Mouse (Mus musculus): ENCODE measurements around the gene Daxx. TPM values are rescaled to one million over a fixed set of nuclear protein-coding genes. Genes with fewer than 3 reads are reported as not detected.
"Not testable (repeated sequence)": the region's sequence is repeated elsewhere in the genome, so short reads cannot be mapped to it uniquely, and the experiment has no call there.

The Daxx gene
- 10 to 100 TPM; 16.5 to 18.0 TPM for total RNA-seq (2021)

DNA sequence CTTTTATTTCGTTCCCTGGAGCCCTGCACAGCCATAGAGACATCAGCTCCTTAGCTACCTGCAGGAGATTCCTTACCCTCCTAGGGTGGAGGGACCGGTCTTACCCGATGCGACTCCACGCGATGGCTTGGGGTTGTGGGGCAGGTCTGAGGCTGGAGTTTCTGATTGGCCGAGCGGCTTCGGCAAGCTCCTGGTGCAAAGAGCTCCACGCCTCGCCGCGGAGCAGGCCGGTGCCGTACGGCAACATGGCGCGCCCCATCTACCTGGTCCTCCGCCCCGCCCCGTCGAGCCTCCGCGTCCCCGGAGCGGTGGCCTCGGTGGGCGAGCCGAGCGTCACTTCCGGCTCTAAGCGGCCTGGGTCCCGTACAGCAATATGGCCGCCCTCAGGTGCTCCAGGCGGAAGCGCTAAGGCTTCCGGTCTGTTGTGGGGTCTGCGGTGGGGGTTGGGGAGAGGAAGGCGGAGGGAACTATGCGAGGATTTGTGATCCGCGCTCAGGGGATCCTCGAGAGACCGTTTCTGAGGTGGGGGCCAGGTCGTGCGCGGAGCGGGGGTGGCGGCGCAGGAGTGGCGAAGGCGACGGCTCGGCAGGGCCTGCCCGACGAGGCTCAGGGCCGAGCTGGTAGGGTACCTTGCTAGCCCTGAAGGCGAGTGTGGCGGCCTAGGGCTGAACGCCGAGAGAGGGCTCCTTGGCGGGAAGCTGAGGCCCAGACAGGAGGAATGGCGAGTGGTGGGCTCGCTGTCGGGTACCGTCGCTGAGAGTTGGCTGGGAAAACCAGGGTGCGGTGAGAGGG is at the start of gene Daxx:
TSS of gene Daxx (plus strand) at position 338 of the 792 bp plus-strand sequence.
- peak; percentile 99 for DNase-seq

DNA sequence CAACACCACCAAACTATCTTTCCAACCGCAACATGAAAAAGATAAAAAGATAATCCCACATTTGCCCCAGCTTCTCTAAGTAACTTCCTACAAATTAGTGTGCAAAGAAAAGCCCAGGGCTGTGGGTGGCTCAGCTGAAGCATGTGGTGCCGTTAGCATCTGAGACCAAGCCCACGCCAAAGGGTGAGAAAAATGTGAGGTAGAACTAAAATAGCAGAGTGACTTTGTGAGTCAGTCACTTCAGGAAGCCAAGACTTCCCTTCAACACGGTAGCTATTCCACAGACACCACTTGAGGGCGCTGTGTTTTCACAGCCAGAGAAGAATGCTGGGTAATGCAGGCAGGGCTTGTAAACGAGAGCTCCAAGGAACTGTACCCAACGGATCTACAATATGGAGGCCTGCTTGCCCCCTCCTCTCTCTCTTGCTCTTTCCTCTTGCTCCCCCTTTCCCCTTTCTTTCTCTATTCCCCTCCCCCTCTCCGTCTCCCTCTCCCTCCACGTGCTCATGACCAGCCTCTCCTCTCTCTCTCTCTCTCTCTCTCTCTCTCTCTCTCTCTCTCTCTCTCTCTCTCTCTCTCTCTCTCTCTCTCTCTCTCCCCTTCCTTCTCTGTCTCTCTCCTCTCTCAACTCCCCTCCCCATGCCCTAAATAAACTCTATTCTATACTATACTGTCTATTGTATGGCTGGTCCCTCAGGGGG is 43.7 kb upstream of the Daxx start:
- peak; percentile 62 for DNase-seq

DNA sequence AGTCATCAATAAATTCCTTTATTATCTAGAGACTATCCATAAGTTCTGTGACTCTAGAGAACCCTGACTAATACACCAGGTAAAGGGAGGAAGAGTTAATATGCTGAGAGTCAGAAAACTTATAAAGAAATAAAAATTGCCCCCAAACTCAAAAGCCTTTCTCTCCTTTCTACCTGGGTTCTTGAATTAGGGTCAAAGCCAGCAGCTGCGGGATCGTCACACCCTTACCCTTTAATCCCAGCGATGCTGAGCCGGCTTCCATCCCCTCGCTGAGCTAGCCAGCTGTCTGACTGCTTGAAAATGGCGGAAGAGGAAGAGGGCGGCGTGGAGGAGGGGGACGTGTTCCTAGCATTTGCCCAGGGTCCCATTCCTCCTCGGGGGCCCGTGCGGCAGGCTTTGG is 35.7 kb upstream of the Daxx start, which contains the start of gene Gm7029:
TSS of gene Gm7029 (plus strand) at position 301 of the 400 bp plus-strand sequence.
- DNase-seq = not testable (repeated sequence)

DNA sequence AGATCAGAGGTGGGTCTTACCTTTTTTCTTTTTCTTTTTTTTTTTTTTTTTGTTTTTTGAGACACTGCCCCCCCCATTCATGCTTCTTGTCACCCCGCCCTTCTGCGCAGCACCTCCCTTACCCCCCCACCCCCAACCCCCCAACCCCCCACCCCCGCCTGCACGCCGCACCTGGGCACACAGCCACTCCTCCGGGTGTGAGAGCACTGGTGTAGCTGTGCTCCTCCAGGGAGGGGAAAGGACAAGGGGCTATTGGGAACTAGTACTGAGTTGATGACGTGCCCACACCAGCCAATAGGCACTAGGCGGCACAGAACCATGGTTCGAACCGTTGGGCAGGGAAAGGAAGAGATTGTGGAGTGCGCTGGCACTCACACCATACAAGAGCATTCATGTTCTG is 34.8 kb upstream of the Daxx start:
- no peak for DNase-seq

DNA sequence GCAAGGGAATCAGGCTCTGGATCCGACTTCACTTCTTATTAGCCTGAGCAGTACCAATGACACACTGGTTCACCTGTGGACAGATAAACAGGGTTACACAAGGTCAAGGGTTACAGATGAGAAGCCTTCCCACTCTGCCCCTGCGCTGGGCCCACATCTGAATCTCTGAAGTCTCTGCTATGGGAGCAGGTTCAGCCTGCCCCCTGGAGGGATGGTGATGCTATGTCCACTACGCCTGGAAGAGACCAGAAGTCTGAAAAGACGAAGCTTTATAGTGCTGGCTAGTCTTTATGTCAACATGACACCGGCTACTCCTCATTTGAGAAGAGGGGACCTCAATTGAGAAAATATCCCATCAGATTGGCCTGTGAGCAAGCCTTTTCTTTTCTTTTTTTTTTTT is 33.4 kb upstream of the Daxx start:
- peak; percentile 41 for DNase-seq

DNA sequence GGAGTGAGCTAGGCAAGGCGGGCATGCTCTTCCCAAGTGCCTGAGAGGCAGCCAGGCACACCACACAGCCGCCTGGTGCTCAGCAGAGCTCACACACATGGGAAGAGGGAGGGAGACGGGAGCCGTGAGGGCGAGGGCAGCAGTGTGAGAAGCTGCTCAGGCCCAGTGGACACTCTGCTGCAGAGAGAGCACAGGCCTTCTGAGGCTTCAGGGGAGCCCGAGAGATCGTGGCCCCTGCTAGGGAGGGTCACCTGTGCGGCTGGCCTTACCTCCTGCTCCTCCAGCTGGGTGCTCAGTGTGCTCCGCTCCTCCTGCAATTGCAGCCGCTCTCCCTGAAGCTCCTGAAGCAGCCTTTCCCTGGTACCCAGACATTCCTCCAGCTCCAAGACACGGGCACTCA is 24.9 kb upstream of the Daxx start:
- DNase-seq = not testable (repeated sequence)

DNA sequence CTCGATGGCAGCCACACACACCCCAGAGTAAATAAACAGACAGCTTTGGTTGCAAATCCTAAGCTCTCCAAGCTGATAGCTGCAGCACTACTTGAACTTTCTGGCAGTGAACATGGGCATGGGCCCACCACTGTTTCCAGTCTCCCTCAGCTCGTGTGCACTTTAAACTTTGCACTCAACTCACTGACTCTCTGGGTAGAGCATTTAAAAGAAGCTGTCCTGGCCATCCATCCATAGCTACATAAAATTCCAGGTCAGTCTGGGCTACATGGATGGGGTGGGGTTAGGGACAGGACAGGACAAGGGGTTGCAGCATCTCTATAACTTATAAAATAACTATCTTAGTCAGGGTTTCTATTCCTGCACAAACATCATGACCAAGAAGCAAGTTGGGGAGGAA is 21.4 kb upstream of the Daxx start:
- DNase-seq = not testable (repeated sequence)

DNA sequence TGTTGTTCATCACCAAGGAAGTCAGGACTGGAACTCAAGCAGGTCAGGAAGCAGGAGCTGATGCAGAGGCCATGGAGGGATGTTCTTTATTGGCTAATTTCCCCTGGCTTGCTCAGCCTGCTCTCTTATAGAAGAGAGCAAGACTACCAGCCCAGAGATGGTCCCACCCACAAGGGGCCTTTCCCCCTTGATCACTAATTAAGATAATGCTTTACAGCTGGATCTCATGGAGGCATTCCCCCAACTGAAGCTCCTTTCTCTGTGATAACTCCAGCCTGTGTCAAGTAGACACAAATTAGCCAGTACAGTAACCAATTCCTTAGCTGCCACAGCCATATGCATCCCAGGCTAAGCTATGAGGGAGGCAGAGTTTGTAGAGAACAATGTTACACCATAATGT is 21.0 kb upstream of the Daxx start:
- DNase-seq = not testable (repeated sequence)

DNA sequence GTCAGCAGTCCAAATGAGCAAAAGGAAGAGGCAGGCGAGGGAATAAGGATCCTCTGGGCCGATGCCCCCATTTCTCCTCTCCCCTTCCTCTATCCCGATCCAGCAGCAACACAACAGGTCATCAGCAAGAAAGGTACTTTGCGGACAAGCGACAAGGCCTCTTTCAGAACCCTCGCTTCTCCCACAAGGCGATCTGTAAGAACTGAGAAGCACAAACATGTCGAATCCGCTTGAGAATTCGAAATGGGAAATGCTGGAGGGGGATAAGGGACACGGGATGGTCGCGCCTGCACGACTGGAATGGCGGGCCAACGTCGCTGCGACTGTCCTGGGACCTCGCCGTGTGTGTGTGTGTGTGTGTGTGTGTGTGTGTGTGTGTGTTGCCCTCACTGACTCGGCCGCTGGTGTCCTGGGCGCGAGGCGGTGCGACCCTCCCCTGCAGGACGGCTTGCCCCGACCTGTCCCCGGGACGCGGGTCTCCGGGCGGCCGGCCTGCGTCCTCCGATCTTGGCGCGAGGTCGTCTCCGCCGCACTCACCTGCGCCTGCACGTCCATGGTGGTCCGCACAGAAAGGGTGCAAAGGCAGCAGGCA is 19.2 kb upstream of the Daxx start:
- not testable (repeated sequence) for DNase-seq

DNA sequence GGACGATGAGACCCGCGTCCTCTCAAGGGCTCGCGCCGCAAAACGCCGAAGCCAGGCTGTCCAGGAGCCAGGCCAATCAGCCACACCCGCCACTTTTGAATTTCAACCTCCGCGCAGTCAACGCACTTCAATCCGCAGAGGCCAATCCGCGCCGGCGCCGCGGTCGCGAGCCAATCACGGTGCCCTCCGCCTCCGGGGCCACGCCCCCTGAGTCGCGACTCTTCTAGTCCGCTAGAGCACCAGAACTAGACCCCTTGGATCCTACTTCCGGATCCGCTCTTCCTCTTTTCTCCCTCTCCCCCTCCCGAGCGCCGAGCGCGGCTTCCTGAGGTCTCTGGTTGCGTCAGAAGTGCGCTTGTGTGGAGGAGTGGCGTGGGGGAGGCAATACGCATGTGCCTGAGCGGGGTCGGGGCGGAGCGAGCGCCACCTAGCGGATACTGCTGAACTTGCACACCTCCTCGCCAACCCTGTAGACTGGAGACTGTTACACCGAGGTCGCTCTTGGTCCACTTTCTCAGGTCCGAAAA is 18.6 kb upstream of the Daxx start, which contains the start of gene Kifc1:
TSS of gene Kifc1 (minus strand) at position 129 of the 527 bp plus-strand sequence.
- peak; percentile 100 for DNase-seq

DNA sequence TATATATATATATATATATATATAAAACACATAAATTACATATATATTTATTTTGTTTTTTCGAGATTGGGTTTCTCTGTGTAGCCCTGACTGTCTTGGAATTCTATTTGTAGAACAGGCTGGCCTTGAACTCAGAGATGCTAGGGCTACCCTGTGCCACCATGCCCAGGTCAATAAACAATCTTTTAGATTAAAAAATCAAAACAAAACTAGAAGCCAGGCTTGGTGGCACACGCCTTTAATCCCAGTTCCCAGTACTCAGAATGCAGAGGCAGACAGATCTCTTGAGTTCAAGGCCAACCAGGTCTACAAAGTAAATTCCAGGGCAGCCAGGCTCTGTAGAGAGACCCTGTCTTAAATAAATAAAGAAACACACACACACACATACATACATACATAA is 17.9 kb upstream of the Daxx start:
- DNase-seq = no peak

DNA sequence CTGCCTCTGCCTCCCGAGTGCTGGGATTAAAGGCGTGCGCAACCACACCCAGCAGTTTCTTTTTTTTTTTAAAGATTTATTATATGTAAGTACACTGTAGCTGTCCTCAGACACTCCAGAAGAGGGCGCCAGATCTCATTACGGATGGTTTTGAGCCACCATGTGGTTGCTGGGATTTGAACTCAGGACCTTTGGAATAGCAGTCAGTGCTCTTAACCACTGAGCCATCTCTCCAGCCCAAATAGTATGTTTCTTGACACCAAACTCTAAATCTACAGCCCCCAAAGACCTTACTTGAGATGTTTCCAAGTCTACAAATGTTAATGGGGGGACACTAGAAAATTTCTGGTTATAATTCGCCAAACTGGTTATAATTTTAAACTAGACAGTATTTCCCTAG is 17.3 kb upstream of the Daxx start:
- not testable (repeated sequence) for DNase-seq

DNA sequence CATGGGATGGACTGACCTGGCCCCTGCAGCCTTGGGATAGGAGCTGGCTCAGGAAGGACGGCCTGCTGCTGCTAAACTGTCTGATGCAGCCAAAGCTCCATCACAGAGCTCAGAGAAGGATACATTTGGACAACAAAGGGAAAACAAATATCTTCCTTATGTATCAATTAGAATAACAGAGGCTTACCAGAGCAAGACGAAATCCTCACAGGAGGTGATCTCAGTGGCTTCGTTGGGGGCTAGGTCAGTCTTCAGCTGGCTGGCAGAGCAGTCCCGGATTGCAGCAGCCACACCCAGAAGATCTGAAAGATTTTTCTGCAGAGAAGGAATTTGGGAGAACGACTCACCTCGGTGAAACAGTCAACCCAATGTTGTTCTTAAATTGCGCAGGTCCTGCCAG is 16.8 kb upstream of the Daxx start:
- no peak for DNase-seq

DNA sequence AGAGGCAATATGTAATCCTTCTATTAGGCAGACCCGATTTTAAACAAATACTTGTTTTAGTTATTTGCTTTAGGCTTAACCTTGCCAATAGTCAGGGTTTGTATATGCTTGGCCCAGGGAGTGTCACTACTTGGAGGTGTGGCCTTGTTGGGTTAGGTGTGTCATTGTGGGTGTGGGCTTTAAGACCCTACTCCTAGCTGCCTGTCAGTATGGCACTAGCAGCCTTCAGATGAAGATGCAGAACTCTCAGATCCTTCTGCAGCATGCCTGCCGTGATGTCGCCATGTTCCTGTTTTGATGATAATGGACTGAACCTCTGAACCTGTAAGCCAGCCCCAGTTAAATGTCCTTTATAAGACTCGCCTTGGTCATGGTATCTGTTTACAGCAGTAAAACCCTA is 16.2 kb upstream of the Daxx start:
- DNase-seq = not testable (repeated sequence)

DNA sequence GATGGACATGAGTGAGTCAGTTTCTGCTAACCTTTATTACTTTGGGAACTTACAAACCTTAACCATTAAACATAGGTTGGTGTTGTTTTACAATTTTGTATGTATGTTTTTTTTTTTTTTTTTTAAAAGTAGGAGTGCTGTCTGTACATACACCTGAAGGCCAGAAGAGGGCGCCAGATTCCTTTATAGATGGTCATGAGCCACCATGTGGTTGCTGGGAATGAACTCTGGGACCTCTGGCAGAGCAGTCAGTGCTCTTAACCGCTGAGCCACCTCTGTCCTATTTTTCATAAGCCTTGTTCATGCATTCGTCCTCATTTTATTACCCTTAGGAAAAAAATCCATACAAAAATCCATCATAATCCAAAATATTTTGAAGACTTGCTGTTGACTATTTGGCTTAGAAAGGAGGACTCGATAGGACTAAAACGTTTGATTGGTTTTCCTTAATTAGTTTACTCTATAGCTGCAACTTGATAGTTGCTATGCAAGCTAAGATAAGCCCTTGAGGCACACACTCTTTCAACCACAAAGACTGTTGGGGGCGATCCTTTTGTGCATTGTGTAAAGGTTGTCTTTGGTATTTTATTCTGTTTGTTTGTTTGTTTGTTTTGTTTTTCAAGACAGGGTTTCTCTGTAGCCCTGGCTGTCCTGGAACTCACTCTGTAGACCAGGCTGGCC is 12.0 kb upstream of the Daxx start:
- peak; percentile 34 for DNase-seq

DNA sequence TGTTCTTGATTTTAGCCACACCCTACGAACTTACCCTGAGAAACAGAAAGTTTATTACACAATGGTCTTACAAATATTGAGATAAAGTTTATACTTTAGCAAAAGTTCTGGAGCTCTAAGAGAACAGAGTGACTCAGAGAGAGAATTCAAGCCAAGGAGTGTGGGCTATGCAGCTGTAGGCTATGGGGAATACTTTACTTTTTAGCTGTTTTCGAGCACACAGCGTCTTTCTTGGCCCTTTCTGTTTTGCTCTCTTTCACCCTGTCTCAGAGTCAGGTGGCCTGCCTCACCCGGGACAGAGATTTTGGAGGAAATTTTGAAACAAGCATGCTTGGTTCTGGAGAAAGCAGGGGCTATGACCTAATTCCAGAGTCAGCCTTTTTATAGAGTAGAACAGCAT is 11.0 kb upstream of the Daxx start:
- not testable (repeated sequence) for DNase-seq

DNA sequence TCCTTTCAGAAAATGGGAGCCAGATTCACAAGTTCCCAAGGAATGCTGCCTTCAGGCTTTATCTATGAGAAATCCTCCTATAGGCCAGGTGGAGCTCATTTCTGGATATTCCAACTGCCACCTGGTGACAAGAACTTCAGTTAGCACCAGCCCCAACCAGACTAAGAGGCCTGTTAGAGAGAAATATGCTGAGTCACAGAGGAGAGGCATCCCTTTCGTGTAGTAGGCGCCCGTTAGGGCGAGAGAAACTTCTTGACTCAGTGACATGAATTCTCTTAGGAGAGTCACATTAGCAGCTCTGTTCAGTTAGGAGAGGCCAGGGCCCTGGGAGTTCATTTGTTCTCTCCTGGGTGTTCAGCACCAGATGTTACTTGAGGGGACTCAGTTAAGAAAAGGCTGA is 9.6 kb upstream of the Daxx start:
- no peak for DNase-seq

DNA sequence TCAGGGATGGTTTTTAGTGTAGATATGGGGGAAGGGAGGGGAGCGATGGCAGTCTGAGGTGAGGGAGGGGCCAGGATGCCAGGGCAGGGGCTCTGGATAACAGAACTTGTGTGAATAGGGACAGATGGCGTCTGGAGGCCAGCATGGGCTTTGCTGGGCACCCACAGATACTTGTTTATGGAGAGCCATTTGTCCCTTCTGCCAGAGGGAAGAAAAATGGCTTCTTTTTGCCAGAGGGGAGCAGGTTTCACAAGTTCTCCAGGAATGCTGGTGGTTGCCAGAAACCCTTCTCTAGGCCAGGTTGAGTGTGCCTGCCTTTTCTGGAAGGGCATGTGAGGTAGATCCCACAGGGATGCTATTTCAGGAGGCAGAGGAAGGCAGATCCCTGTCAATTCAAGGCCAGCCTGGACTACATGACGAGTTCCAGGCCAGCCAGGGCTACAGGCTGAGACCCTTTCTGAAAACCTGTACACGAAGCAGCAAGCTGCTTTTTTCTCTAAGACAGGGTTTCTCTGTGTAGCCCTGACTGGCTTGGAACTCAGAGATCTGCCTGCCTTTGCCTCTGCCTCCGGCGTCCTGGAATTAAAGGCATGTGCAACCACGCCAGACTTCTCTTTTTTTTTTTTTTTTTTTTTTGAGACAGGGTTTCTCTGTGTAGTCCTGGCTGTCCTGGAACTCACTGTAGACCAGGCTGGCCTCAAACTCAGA is 8.8 kb upstream of the Daxx start:
- DNase-seq = no peak

DNA sequence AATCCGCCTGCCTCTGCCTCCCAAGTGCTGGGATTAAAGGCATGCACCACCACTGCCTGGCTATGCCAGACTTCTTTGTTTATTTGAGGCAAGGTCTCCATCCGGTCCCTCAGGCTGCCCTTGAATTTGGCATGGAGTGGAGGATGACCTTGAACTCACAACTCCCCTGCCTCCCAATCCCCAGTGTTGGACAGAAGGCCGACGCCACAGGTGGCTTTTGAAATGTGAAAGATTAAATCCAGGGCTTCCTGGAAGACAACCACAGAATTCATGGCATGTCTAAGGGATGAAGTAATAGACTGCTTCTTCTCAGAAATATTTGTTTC is 8.3 kb upstream of the Daxx start:
- DNase-seq = no peak

DNA sequence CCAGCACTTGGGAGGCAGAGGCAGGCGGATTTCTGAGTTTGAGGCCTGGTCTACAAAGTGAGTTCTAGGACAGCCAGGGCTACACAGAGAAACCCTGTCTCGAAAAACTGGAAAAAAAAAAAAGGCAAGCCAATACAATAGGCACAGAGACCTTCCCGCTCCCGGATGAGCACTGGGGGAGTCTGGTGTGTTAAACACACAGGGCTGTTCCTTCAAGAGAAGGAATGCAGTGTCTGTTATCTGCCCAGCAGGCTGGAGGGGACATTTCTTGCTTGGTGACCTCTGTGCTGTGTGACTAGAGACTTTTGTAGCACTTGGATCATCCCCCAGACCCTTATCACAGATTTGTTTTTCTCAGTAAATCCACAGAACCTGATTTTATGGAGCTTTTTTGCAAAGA is 7.6 kb upstream of the Daxx start:
- DNase-seq = no peak

DNA sequence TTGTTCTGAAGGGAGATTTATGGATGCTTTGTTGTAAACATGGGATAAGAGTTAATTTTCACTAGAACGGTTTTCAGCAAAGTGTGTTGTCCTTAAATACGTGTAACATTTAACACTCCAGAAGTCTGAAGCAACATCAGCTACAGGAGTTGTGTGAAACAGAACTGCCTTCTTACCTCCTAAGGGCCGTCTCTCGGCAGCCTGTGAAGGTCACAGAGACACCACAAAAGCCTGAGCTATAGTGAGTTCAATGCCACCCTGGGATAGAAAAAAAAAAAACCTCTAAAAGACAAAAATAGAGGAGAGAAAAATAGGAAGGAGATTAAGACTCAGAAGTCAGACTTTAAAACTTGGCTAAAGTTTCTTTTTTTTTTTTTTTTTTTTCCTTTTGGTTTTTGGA is 7.1 kb upstream of the Daxx start:
- DNase-seq = no peak

DNA sequence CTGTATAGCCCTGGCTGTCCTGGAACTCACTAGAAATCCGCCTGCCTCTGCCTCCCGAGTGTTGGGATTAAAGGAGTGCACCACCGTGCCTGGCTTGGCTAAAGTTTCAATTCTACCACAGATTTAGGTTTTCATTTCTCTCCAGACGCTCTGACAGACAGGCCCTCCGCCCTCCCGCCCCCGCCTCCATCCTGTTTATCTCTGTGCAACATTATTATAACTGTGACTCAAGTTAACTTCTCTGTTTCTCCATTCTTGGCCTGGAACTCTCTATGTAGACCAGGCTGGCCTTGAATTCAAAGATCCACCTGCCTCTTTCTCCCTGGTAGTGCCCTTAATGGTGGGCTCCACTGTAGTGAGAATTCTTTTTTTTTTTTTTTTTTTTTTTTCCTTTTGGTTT is 6.7 kb upstream of the Daxx start:
- no peak for DNase-seq
